Mouse (Mus musculus) layer of hippocampus, adult 9-11 months (tissue): ENCODE data around the gene Scgb1b19.
"Not testable (repeated sequence)": the region's sequence is repeated elsewhere in the genome, so short reads cannot be mapped to it uniquely, and the experiment has no call there.

Experiments used
- DNase-seq: peaks from one replicate; pipeline ENCODE4 v3.0.0; 2022

Scgb1b19 gene

DNA sequence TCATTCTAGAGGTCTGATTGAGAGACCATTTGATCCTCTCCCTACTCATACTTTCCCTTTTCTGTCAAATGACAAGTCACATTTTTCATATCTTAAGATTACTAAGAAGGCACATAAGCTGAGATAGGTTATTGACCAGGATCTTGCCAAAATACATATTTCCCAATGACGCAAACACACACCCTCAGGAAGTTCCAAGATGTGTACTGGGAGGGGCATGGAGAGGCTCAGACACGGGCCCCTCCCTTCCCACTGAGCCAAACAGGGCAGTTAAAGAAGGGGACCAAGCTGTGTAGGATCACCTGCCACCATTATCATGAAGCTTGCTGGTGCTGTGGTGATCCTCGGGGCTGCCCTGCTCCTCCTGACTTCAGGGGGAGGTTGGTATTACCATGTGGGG lies at the start of gene Scgb1b19:
Gene Scgb1b19, plus strand, starts transcription at position 301 of the 400 bp plus-strand sequence.
- not testable (repeated sequence) for DNase-seq

DNA sequence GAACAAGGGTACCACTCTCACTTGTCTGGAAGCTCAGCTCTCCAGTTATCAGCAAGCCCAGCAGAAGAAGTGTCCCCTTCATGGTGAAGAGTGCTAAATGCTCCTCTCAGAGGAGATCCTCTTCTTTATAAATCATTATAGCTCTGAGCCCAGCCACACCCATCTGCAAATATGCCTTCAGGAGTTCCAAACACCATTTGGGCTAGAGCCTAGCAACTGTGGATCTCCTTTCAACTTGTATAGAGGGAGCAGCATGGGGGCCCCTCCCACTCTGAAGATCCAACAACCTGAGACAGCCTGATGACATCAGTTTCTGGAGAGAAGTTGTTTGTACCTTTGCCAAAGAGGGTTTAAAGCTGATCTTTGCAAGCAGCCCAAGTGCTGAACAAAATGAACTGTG lies 6.9 kb upstream of the Scgb1b19 start, which contains the start of gene Scgb2b19:
Gene Scgb2b19, minus strand, starts transcription at position 101 of the 400 bp plus-strand sequence.
- DNase-seq: not testable (repeated sequence)
